Mouse (Mus musculus): ENCODE measurements around the gene 2310061N02Rik. TPM values are rescaled to one million over a fixed set of nuclear protein-coding genes. Genes with fewer than 3 reads are reported as not detected.

The 2310061N02Rik gene
- polyA plus RNA-seq, 1 experiment from 2014 or later, result not detected

- H3K4me2 ChIP-seq, result no peak overlapping the region
- H3K27ac ChIP-seq, result no peak overlapping the region
- no peak overlapping the region for H3K4me3 ChIP-seq (replicated peaks)
- ATAC-seq (ENCODE audit: insufficient number of reproducible peaks, insufficient read depth, low FRiP score, low TSS enrichment, low read depth), result no peak
- H3K4me1 ChIP-seq (replicated peaks), result peaks cover 4% of the 10 kb centered on the region
- H3K9me3 ChIP-seq, result no peaks in the 10 kb centered on the region
- WGBS, result 66% methylated on average over 4 of the region's 4 CpGs
- H3K27me3 ChIP-seq, result no peaks in the 10 kb centered on the region
- H3K36me3 ChIP-seq, result no peaks in the 10 kb centered on the region
- no peak overlapping the region for H3K9ac ChIP-seq (replicated peaks)
Observed at GRCm38 (mm10) chr16:88696256-88696655, 11.5 kb downstream of the 2310061N02Rik start.

DNA sequence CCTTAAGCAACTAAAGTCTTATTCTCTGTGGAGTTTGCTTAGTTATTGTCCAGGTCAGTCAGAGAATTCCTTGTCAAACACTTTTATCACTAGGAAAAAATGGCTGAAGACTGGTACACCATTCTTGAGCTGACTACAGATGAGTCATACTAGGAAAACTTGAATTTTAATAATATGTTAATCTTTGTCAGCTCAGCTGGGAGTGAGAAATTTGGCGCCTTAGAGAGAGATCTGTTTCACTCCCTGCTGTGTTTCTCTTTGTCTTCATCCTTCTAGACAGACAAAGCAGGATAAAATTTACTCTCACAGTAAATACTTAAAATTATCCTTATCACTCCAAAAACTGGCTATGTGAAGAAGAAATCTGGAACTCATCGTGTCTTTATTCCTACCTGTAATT, 26.5 kb downstream of the 2310061N02Rik start:
- 66% methylated on average over 2 of the region's 2 CpGs for WGBS
- no peak for ATAC-seq (ENCODE audit: insufficient number of reproducible peaks, insufficient read depth, low FRiP score, low TSS enrichment, low read depth)
- Histone ChIP-seq H3K36me3 (no peaks in the 10 kb centered on the region), H3K27me3 (no peaks in the 10 kb centered on the region), H3K4me2 (no peak overlapping the region), H3K27ac (no peak overlapping the region), H3K9ac (replicated peaks) (no peak overlapping the region), H3K9me3 (no peaks in the 10 kb centered on the region), H3K4me3 (replicated peaks) (no peak overlapping the region), H3K4me1 (replicated peaks) (no peaks in the 10 kb centered on the region)

GRCm38 (mm10) chr16:88679099-88679498, 28.7 kb downstream of the 2310061N02Rik start:
- Histone ChIP-seq H3K27me3 (no peaks in the 10 kb centered on the region), H3K4me2 (no peak overlapping the region), H3K36me3 (no peaks in the 10 kb centered on the region), H3K4me1 (replicated peaks) (no peaks in the 10 kb centered on the region), H3K4me3 (replicated peaks) (no peak overlapping the region), H3K27ac (no peak overlapping the region), H3K9ac (replicated peaks) (no peak overlapping the region), H3K9me3 (no peaks in the 10 kb centered on the region)
- 77% methylated on average over 6 of the region's 6 CpGs for WGBS
- ATAC-seq (ENCODE audit: insufficient number of reproducible peaks, insufficient read depth, low FRiP score, low TSS enrichment, low read depth), result no peak

- WGBS, result 84% methylated on average over 4 of the region's 4 CpGs
- H3K9ac ChIP-seq (replicated peaks), result no peak within 1 kb of the TSS
- H3K9me3 ChIP-seq, result no peaks in the 10 kb centered on the region
- no peaks in the 10 kb centered on the region for H3K36me3 ChIP-seq
- H3K4me1 ChIP-seq (replicated peaks), result no peaks in the 10 kb centered on the region
- no peak for ATAC-seq (ENCODE audit: insufficient number of reproducible peaks, insufficient read depth, low FRiP score, low TSS enrichment, low read depth)
- H3K4me3 ChIP-seq (replicated peaks), result no peak within 1 kb of the TSS
- no peak within 1 kb of the TSS for H3K4me2 ChIP-seq
- no peaks in the 10 kb centered on the region for H3K27me3 ChIP-seq
- no peak within 1 kb of the TSS for H3K27ac ChIP-seq
Observed at GRCm38 (mm10) chr16:88671571-88671970, 36.2 kb downstream of the 2310061N02Rik start, which contains the start of gene Krtap27-1. Krtap27-1 (minus strand) TSS chr16:88671671.

DNA sequence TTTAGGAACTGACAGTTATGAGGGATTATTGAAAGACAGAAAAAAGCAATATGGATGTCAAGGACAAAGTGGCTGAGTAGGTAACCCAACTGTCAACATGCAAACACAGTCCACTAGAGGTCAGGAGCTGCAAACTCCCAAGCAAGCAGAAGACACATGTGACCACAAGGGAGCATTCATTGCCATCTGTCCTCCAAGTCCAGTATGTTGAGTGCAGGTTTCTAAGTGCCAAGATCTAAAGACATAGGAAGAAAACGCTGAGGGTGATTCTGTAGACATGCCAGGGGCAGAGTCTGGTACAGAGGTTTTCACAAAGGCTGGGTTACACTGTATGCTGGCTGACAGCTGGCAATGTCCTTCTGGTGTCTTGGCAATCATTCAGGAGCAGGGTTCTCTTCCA, 50.3 kb downstream of the 2310061N02Rik start:
- no peak overlapping the region for H3K27ac ChIP-seq
- no peak overlapping the region for H3K4me2 ChIP-seq
- 45% methylated on average over 1 of the region's 1 CpGs for WGBS
- H3K9me3 ChIP-seq, result no peaks in the 10 kb centered on the region
- H3K27me3 ChIP-seq, result no peaks in the 10 kb centered on the region
- H3K36me3 ChIP-seq, result no peaks in the 10 kb centered on the region
- H3K4me1 ChIP-seq (replicated peaks), result no peaks in the 10 kb centered on the region
- H3K9ac ChIP-seq (replicated peaks), result no peak overlapping the region
- no peak for ATAC-seq (ENCODE audit: insufficient number of reproducible peaks, insufficient read depth, low FRiP score, low TSS enrichment, low read depth)
- H3K4me3 ChIP-seq (replicated peaks), result no peak overlapping the region

Other genes with a start within 250 kb of the 2310061N02Rik start
- not detected in 2 replicates for gene Cldn17, start 201.0 kb downstream of the 2310061N02Rik start, polyA plus RNA-seq (2016; fragmentation: Nextera tagmentation; extraction: Ambion mirVana)
- 2.8 and 3.6 TPM in 2 replicates for gene Cldn8, start 144.8 kb downstream of the 2310061N02Rik start, polyA plus RNA-seq (2016; fragmentation: Nextera tagmentation; extraction: Ambion mirVana)
- gene Krtap24-1, start 95.7 kb downstream of the 2310061N02Rik start, polyA plus RNA-seq (2016; fragmentation: Nextera tagmentation; extraction: Ambion mirVana), result not detected in 2 replicates
- gene 2310079G19Rik, start 80.3 kb downstream of the 2310061N02Rik start, polyA plus RNA-seq (2016; fragmentation: Nextera tagmentation; extraction: Ambion mirVana), result not detected in 2 replicates
- not detected in 2 replicates for gene Krtap26-1, start 60.2 kb downstream of the 2310061N02Rik start, polyA plus RNA-seq (2016; fragmentation: Nextera tagmentation; extraction: Ambion mirVana)
- not detected in 2 replicates for gene Krtap27-1, start 36.3 kb downstream of the 2310061N02Rik start, polyA plus RNA-seq (2016; fragmentation: Nextera tagmentation; extraction: Ambion mirVana)
- not detected in 2 replicates for gene Krtap13-1, start 20.9 kb upstream of the 2310061N02Rik start, polyA plus RNA-seq (2016; fragmentation: Nextera tagmentation; extraction: Ambion mirVana)
- not detected in 2 replicates for gene Krtap13, start 43.7 kb upstream of the 2310061N02Rik start, polyA plus RNA-seq (2016; fragmentation: Nextera tagmentation; extraction: Ambion mirVana)
- not detected in 2 replicates for gene 2310034C09Rik, start 50.9 kb upstream of the 2310061N02Rik start, polyA plus RNA-seq (2016; fragmentation: Nextera tagmentation; extraction: Ambion mirVana)
- not detected in 2 replicates for gene 2310057N15Rik, start 66.2 kb upstream of the 2310061N02Rik start, polyA plus RNA-seq (2016; fragmentation: Nextera tagmentation; extraction: Ambion mirVana)
- gene Gm5965, start 69.9 kb upstream of the 2310061N02Rik start, polyA plus RNA-seq (2016; fragmentation: Nextera tagmentation; extraction: Ambion mirVana), result not detected in 2 replicates
- gene Gm20741, start 104.3 kb upstream of the 2310061N02Rik start, polyA plus RNA-seq (2016; fragmentation: Nextera tagmentation; extraction: Ambion mirVana), result not detected in 2 replicates
- 0.25 and 0.26 TPM in 2 replicates for gene Krtap15, start 112.3 kb upstream of the 2310061N02Rik start, polyA plus RNA-seq (2016; fragmentation: Nextera tagmentation; extraction: Ambion mirVana)
- gene Krtap14, start 118.2 kb upstream of the 2310061N02Rik start, polyA plus RNA-seq (2016; fragmentation: Nextera tagmentation; extraction: Ambion mirVana), result not detected in 2 replicates
- not detected in 2 replicates for gene Krtap19-1, start 161.4 kb upstream of the 2310061N02Rik start, polyA plus RNA-seq (2016; fragmentation: Nextera tagmentation; extraction: Ambion mirVana)
- gene Krtap19-2, start 166.3 kb upstream of the 2310061N02Rik start, polyA plus RNA-seq (2016; fragmentation: Nextera tagmentation; extraction: Ambion mirVana), result not detected in 2 replicates
- not detected in 2 replicates for gene Krtap19-3, start 170.1 kb upstream of the 2310061N02Rik start, polyA plus RNA-seq (2016; fragmentation: Nextera tagmentation; extraction: Ambion mirVana)
- not detected in 2 replicates for gene Krtap19-4, start 177.1 kb upstream of the 2310061N02Rik start, polyA plus RNA-seq (2016; fragmentation: Nextera tagmentation; extraction: Ambion mirVana)
- gene Krtap19-5, start 188.5 kb upstream of the 2310061N02Rik start, polyA plus RNA-seq (2016; fragmentation: Nextera tagmentation; extraction: Ambion mirVana), result not detected in 2 replicates
- gene Krtap19-9b, start 224.3 kb upstream of the 2310061N02Rik start, polyA plus RNA-seq (2016; fragmentation: Nextera tagmentation; extraction: Ambion mirVana), result not detected in 2 replicates

Data from limb, embryonic 12.5 days (tissue).